11 mouse cellular contexts compared by ENCODE assay signal in the genomic region with DNA sequence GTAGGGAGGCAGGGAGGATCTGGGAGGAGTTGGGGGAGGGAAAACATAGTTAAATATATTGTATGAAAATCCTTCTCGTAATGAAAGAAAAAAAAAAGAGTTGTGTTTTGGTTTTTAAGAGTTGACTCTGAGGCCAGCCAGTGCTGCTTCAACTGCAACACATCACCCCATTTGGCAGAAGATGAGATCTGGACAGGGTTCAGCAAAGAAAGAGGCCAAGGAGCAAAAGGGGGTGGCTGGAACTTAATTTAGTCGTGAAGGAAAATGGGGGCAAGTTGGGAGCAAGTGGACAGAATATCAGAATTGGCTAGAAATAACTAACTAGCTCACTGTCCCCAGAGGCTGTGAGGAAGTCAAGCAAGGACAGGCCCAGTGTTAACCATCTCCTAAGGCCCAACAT. TPM values are rescaled to one million over a fixed set of nuclear protein-coding genes. Genes with fewer than 3 reads are reported as not detected.
DNase-seq lines count a peak whose midpoint lies in the region; ATAC-seq lines count a peak whose summit lies in the region.
"Had no signal": no experiment of that assay in that cellular context is flagged by ENCODE, and none has a peak within 500 bp of the region (broad histone marks: within the 10 kb centered on the region; RNA-seq: fewer than 3 reads in every experiment).

No protein-coding gene starts in this region.

- peak; percentile 33 for DNase-seq in ovary, adult 18-20 months (ENCODE audit: low spot score)
- DNase-seq in ovary, postnatal 10 days (ENCODE audit: low spot score): no peak
- DNase-seq in gastrocnemius, postnatal 25 days: peak; percentile 79
- DNase-seq in kidney, postnatal 25 days: peak; percentile 41 to 47
- peak; percentile 10 to 55 for DNase-seq in urinary bladder, postnatal 36 days (ENCODE audit: low spot score in 2 of 2)
- DNase-seq in right cerebral cortex, adult 18-20 months: no peak
- DNase-seq: layer of hippocampus, adult 9-11 months; liver, embryonic 13.5 days; right cerebral cortex, postnatal 4 days; thymus, adult 18-20 months had no signal

- ATAC-seq in activated CD4-positive, CD25-positive, alpha-beta regulatory T cell, adult 4 months: no peak

RNA-seq across cellular contexts. Expression of gene Adamts12, which starts 51.7 kb away (rescaled TPM):
- 10 to 100 TPM in 1 of 2 experiments, 1 to 10 TPM in 1; 8.4 to 10.5 TPM for total RNA-seq in gastrocnemius, postnatal 25 days (2021)
- polyA plus RNA-seq in activated CD4-positive, CD25-positive, alpha-beta regulatory T cell, adult 4 months (2017; shearing (Covaris generic)): under 1 TPM in 1 of 2 experiments, not detected in 1; 0.08 TPM

Comparison
In these comparisons a context has a peak if more than half of its experiments do, and no peak if none do; other contexts are left out.
1. DNase-seq: peak in ovary, adult 18-20 months (single experiment), gastrocnemius, postnatal 25 days (single experiment), kidney, postnatal 25 days (2 of 2) and urinary bladder, postnatal 36 days (2 of 2); none in ovary, postnatal 10 days (single experiment) and right cerebral cortex, adult 18-20 months (single experiment).